Mouse (Mus musculus) liver, adult 2 months (tissue): ENCODE measurements around the gene Dnajb13.

Experiments
- CTCF ChIP-seq: fragments of 200-500 bp; IDR thresholded peaks from 2 replicates; pipeline ENCODE4 v1.5.1; 2011; ENCODE audit warnings: low read depth, low read length, control low read depth
- POLR2A ChIP-seq: fragments of 200-500 bp; IDR thresholded peaks from 2 replicates; pipeline ENCODE4 v1.6.1; 2011; ENCODE audit warnings: low read length, control low read depth; ENCODE audit not compliant: insufficient read depth; ENCODE audit errors: extremely low read depth

DNA sequence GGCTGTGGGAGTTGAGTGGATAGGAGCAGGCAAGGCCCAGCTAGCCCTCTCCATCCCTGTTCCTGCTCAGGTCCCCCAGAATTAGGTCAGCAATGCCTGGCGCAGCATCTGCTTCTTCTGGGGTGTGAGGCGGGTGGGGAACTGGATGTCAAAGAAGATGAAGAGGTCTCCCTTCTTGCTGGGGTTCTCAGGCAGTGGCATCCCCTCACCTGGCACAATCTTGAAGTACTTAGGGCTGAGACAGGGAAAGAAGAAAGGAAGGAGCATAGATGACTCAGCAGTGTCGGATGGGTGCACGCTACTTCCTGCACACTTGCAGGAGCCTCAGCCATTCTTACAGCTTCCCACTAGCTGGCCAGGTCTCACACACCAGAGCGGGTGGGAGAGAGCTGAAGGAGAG, 11.7 kb downstream of the Dnajb13 start:
- TF ChIP-seq CTCF (no peak), POLR2A (no peak)
